Mouse (Mus musculus) spleen, adult 10 weeks (tissue): Measurements from ENCODE around the gene Tnfsf4. TPM values are rescaled to one million over a fixed set of nuclear protein-coding genes. Genes with fewer than 3 reads are reported as not detected.

ENCODE experiments used
- polyA plus RNA-seq: library from polyadenylated mRNA; stranded (reverse); fragments of 350-450 nt; fragmentation: Illumina TruSeq; extraction: RNeasy Lipid Tissue Mini Kit (QIAGEN cat#74804); gene quantifications from one replicate; pipeline ENCODE4 v1.2.3, GENCODE M21; 2015; ENCODE audit warnings: low replicate concordance; ENCODE audit not compliant: insufficient read depth

Gene Tnfsf4
- 0.46 TPM for polyA plus RNA-seq

GRCm38 (mm10) chr1:161394931-161395459, at the start of gene Tnfsf4:
Gene Tnfsf4, plus strand, starts transcription at chr1:161395409.

Other genes with a start within 250 kb of the Tnfsf4 start
- gene Tex50, start 236.1 kb upstream of the Tnfsf4 start, polyA plus RNA-seq: not detected
- 138 TPM for gene Prdx6, start 144.2 kb upstream of the Tnfsf4 start, polyA plus RNA-seq
- 1.9 TPM for gene Tnfsf18, start 99.2 kb downstream of the Tnfsf4 start, polyA plus RNA-seq